Mouse (Mus musculus): ENCODE data around the gene Samm50.

DNA sequence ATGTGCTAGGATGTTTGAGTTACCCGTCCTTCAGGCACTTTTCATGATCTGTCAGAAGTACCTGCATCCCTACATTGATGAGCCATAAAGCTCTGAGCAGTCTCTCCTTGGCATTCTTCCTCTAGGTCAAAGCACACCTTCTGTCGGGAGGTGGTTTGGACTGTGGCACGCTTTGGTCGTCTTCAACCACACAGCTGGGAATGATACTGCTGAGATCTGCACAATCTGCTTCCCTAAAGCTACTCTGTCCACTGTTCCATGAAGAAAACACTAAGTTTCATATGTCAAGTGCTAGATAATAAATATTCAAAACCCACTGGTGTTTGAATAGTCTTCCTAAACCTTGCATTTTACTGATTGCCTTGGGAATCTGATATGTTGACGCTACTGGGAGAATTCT lies 29.5 kb downstream of the Samm50 start:
- TF ChIP-seq EP300 (IDR thresholded peaks at IDR 0.05; ENCODE audit: low read depth) (no peak), CTCF (IDR thresholded peaks at IDR 0.05; ENCODE audit: low read depth) (no peak)
